Mouse (Mus musculus) midbrain, postnatal 0 days (tissue): ENCODE data around the gene Cnnm2. TPM values are rescaled to one million over a fixed set of nuclear protein-coding genes. Genes with fewer than 3 reads are reported as not detected.

Experiments
- ATAC-seq: fragments of 200-750 bp; cut with Nextera tagmentation; 2 replicates; pipeline ENCODE4 v1.8.0; 2017; ENCODE audit warnings: moderate number of reproducible peaks, mild to moderate bottlenecking, moderate TSS enrichment, moderate library complexity; ENCODE audit not compliant: low FRiP score
- DNase-seq: peaks from one replicate; pipeline ENCODE4 v3.0.0-alpha.2; 2015; ENCODE audit warnings: low spot score
- H3K27ac ChIP-seq: fragments of 300-500 bp; sonication (generic); 2 replicates; pipeline ENCODE4 v1.5.1; 2014; ENCODE audit warnings: low read depth, mild to moderate bottlenecking, low read length, mixed read lengths
- H3K27me3 ChIP-seq: fragments of 300-500 bp; sonication (generic); 2 replicates; pipeline ENCODE4 v1.6.1; 2014; ENCODE audit warnings: low read length, control low read depth, mixed read lengths; ENCODE audit not compliant: insufficient read depth
- H3K36me3 ChIP-seq: fragments of 300-500 bp; sonication (generic); 2 replicates; pipeline ENCODE4 v1.6.1; 2014; ENCODE audit warnings: low read length, control low read depth, mixed read lengths; ENCODE audit not compliant: insufficient read depth
- H3K4me1 ChIP-seq: fragments of 300-500 bp; sonication (generic); 2 replicates; pipeline ENCODE4 v1.6.1; 2014; ENCODE audit warnings: mild to moderate bottlenecking, control low read depth, antibody characterized with exemption, low read length, mixed read lengths; ENCODE audit not compliant: insufficient read depth
- H3K4me2 ChIP-seq: fragments of 300-500 bp; sonication (generic); 2 replicates; pipeline ENCODE4 v1.6.1; 2014; ENCODE audit warnings: low read depth, mild to moderate bottlenecking, low read length, mixed read lengths; ENCODE audit not compliant: poor library complexity, severe bottlenecking
- H3K4me3 ChIP-seq: fragments of 300-500 bp; sonication (generic); 2 replicates; pipeline ENCODE4 v1.5.1; 2014; ENCODE audit warnings: low read depth, mild to moderate bottlenecking, low read length, moderate library complexity
- H3K9ac ChIP-seq: fragments of 300-500 bp; sonication (generic); replicated peaks from 2 replicates; pipeline ENCODE4 v1.6.1; 2014; ENCODE audit warnings: mild to moderate bottlenecking, low read length, moderate library complexity, mixed read lengths; ENCODE audit not compliant: poor library complexity, severe bottlenecking
- H3K9me3 ChIP-seq: fragments of 300-500 bp; sonication (generic); 2 replicates; pipeline ENCODE4 v1.6.1; 2016; ENCODE audit warnings: low read length, control low read depth
- CTCF ChIP-seq: IDR thresholded peaks from 2 replicates; pipeline ENCODE4 v1.5.1; 2016; ENCODE audit warnings: antibody characterized with exemption, mild to moderate bottlenecking
- WGBS: fragments of 180-500 bp; shearing (Covaris S2); extraction: QIAGEN DNeasy Blood & Tissue Kit; methylation state at CpG from one replicate; pipeline ENCODE4 v1.1.7; 2014; 5-methylcytosine and 5-hydroxymethylcytosine counted together
- polyA plus RNA-seq: library from polyadenylated mRNA; unstranded; fragments of >200 nt; fragmentation: Nextera tagmentation; extraction: Ambion mirVana; gene quantifications from 2 replicates; pipeline ENCODE4 v1.2.1, GENCODE M21; 2015
- total RNA-seq: library from RNA; depleted of rRNA; stranded (reverse); fragments of >200 nt; gene quantifications from 2 replicates; pipeline ENCODE4 v1.2.3, GENCODE M21; 2014

The Cnnm2 gene
- total and polyA plus RNA-seq, 2 experiments from 2014 or later, result 8.3 to 26.1 TPM

DNA sequence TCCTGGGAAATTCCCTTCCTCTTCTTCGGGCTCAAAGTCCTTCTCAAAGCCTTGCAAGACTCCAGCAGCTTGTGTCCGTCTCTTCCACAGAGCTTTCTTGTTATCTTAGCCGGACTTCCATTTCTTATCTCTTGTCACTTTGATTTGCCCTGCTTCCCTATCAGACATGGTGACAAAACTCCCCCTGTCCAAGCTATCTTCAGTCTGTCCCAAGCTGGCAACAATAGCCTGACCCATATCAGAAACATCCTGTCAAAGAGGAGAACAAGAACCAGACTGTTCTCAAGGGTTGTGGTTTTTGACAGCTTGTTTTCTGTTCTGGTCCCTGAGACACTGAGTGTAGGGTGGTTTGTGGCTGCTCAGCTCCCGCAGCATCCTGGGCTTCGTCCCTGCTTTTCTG, 26.2 kb upstream of the Cnnm2 start:
- 61% methylated on average over 5 of the region's 5 CpGs for WGBS
- DNase-seq, result no peak

GRCm38 (mm10) chr19:46737106-46737505, 24.3 kb upstream of the Cnnm2 start:
- WGBS, result 82% methylated on average over 7 of the region's 7 CpGs
- no peak for TF ChIP-seq CTCF
- Histone ChIP-seq H3K4me2 (no peak overlapping the region), H3K27me3 (no peaks in the 10 kb centered on the region), H3K36me3 (no peaks in the 10 kb centered on the region), H3K9me3 (no peaks in the 10 kb centered on the region), H3K4me1 (no peaks in the 10 kb centered on the region), H3K4me3 (no peak overlapping the region), H3K27ac (no peak overlapping the region), H3K9ac (no peak overlapping the region)
- ATAC-seq, result no peak
- DNase-seq, result no peak

More for the DNA sequence above, 26.2 kb upstream of the Cnnm2 start:
- H3K9ac ChIP-seq, result no peak overlapping the region
- no peak for ATAC-seq
- H3K27me3 ChIP-seq, result no peaks in the 10 kb centered on the region
- H3K4me3 ChIP-seq, result no peak overlapping the region
- no peaks in the 10 kb centered on the region for H3K9me3 ChIP-seq
- no peaks in the 10 kb centered on the region for H3K36me3 ChIP-seq
- H3K27ac ChIP-seq, result no peak overlapping the region
- H3K4me2 ChIP-seq, result no peak overlapping the region
- no peaks in the 10 kb centered on the region for H3K4me1 ChIP-seq
- no peak for TF ChIP-seq CTCF

DNA sequence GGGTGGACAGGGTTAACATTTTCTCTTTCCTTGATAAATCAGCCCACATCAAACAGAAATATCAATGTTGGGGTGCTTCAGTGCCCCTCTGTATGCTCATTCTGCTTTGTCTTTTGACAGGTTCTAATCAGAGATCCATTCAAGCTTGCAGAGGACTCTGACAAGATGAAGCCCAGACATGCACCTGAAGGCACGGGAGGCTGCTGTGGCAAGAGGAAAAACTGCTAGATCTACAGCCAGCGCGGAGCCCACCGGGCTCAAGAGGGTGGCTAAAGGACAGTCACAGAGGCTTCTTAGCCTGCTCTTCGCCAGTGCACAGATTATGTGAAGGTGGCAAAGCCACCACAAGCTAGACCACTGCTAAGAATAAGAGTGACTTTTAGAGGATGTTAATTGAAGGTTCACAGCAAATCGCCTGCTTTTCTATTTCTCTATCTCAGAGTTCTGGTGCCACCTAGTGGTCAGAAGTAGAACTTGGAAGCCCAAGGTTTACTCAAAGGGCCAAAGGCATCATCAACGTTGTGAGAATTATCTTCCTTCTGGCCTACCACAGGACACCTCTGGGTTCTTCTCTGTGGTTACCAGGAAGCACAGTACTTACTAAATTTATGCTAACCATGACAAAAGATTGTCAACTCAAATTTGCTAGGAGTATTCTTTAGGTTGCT, 20.9 kb upstream of the Cnnm2 start:
- Histone ChIP-seq H3K9me3 (no peaks in the 10 kb centered on the region), H3K36me3 (no peaks in the 10 kb centered on the region), H3K27ac (no peak overlapping the region), H3K9ac (no peak overlapping the region), H3K4me1 (no peaks in the 10 kb centered on the region), H3K4me2 (no peak overlapping the region), H3K4me3 (no peak overlapping the region), H3K27me3 (no peaks in the 10 kb centered on the region)
- TF ChIP-seq CTCF, result peak; percentile 93
- no peak for ATAC-seq
- peak; percentile 87 for DNase-seq
- WGBS, result 55% methylated on average over 7 of the region's 7 CpGs

GRCm38 (mm10) chr19:46741574-46741973, 19.8 kb upstream of the Cnnm2 start:
- Histone ChIP-seq H3K27me3 (no peaks in the 10 kb centered on the region), H3K4me1 (no peaks in the 10 kb centered on the region), H3K9ac (no peak overlapping the region), H3K27ac (no peak overlapping the region), H3K4me3 (no peak overlapping the region), H3K4me2 (no peak overlapping the region), H3K36me3 (no peaks in the 10 kb centered on the region), H3K9me3 (no peaks in the 10 kb centered on the region)
- TF ChIP-seq CTCF, result peak; percentile 42
- 47% methylated on average over 6 of the region's 6 CpGs for WGBS
- ATAC-seq, result no peak
- no peak for DNase-seq

- H3K4me1 ChIP-seq, result no peaks in the 10 kb centered on the region
- ATAC-seq, result no peak
- H3K9me3 ChIP-seq, result no peaks in the 10 kb centered on the region
- no peaks in the 10 kb centered on the region for H3K36me3 ChIP-seq
- no peaks in the 10 kb centered on the region for H3K27me3 ChIP-seq
- H3K4me3 ChIP-seq, result no peak overlapping the region
- H3K27ac ChIP-seq, result no peak overlapping the region
- TF ChIP-seq CTCF, result no peak
- no peak overlapping the region for H3K9ac ChIP-seq
- WGBS, result 31% methylated on average over 9 of the region's 9 CpGs
- DNase-seq, result no peak
- no peak overlapping the region for H3K4me2 ChIP-seq
Observed at GRCm38 (mm10) chr19:46744681-46745080, 16.7 kb upstream of the Cnnm2 start.

DNA sequence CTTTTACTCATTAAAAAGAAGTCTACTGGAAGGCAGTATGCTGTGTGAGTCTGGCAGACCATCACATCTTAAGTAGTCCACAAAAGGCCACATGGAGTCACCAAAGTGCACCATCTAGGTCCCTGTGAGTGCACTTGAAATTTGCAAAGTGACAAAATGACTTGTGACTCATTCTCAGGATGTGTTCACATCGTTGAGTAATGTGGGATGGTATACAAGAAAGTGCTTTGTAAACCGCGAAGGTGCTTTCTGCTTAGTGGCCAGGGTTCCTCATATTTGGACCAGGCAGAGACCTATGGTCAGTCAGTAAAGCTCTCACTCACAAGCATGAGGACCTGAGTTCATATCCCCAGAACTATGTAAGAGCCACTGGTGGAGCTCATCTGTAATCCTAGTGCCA, 13.6 kb upstream of the Cnnm2 start:
- no peak overlapping the region for H3K9ac ChIP-seq
- no peak overlapping the region for H3K27ac ChIP-seq
- no peaks in the 10 kb centered on the region for H3K27me3 ChIP-seq
- H3K9me3 ChIP-seq, result no peaks in the 10 kb centered on the region
- no peak overlapping the region for H3K4me2 ChIP-seq
- WGBS, result 91% methylated on average over 3 of the region's 3 CpGs
- H3K36me3 ChIP-seq, result no peaks in the 10 kb centered on the region
- ATAC-seq (no peak), DNase-seq (no peak)
- no peak overlapping the region for H3K4me3 ChIP-seq
- TF ChIP-seq CTCF, result no peak
- H3K4me1 ChIP-seq, result no peaks in the 10 kb centered on the region
